Mouse (Mus musculus): ENCODE results near the gene Lancl3.

- TF ChIP-seq CTCF (IDR thresholded peaks at IDR 0.05; ENCODE audit: control insufficient read depth, insufficient read depth, low read length) = no peak
- TF ChIP-seq POLR2A (IDR thresholded peaks at IDR 0.05; ENCODE audit: borderline replicate concordance, control insufficient read depth, low read depth, low read length) = peak; percentile 24; the same call in 1 of the 2 replicates
These were observed 73.0 kb downstream of the Lancl3 start, which contains the start of gene Xk for GRCm38 (mm10) chrX:9272460-9273361.

All from bone marrow, adult 2 months (tissue).